Mouse (Mus musculus): ENCODE measurements around the gene E2f2.

E2f2 gene

GRCm38 (mm10) chr4:136145362-136145885 lies 26.8 kb upstream of the E2f2 start:
- DNase-seq = peak in 1 of 2 experiments; percentile 18

- DNase-seq = peak in 1 of 2 experiments; percentile 26
These were observed 26.0 kb upstream of the E2f2 start for GRCm38 (mm10) chr4:136145991-136146711.

- peak; percentile 58 to 82 for DNase-seq
These were observed 25.5 kb upstream of the E2f2 start for GRCm38 (mm10) chr4:136146712-136147154.

- peak; percentile 85 to 92 for DNase-seq
These were observed 24.6 kb upstream of the E2f2 start for GRCm38 (mm10) chr4:136147436-136148135.

- DNase-seq = peak; percentile 69 to 72
These were observed 23.7 kb upstream of the E2f2 start for GRCm38 (mm10) chr4:136148342-136149044.

- no peak for DNase-seq
These were observed 23.2 kb upstream of the E2f2 start for GRCm38 (mm10) chr4:136149045-136149379.

- no peak for DNase-seq
These were observed 22.5 kb upstream of the E2f2 start for GRCm38 (mm10) chr4:136149734-136150133.

GRCm38 (mm10) chr4:136150596-136150995 lies 21.6 kb upstream of the E2f2 start:
- DNase-seq = no peak

- no peak for DNase-seq
These were observed 19.4 kb upstream of the E2f2 start for GRCm38 (mm10) chr4:136152821-136153220.

GRCm38 (mm10) chr4:136154462-136154861 lies 17.7 kb upstream of the E2f2 start:
- no peak for DNase-seq

- no peak for DNase-seq
These were observed 13.7 kb upstream of the E2f2 start for GRCm38 (mm10) chr4:136158498-136158897.

- DNase-seq = peak; percentile 77 to 82
These were observed 12.3 kb upstream of the E2f2 start for GRCm38 (mm10) chr4:136159802-136160397.

GRCm38 (mm10) chr4:136163448-136163847 lies 8.7 kb upstream of the E2f2 start:
- peak; percentile 77 to 90 for DNase-seq

- no peak for DNase-seq
These were observed 7.2 kb upstream of the E2f2 start for GRCm38 (mm10) chr4:136164981-136165380.

GRCm38 (mm10) chr4:136167701-136168100 lies 4.5 kb upstream of the E2f2 start:
- no peak for DNase-seq

GRCm38 (mm10) chr4:136170401-136170800 lies 1.8 kb upstream of the E2f2 start:
- no peak for DNase-seq

- no peak for DNase-seq
These were observed 739 bp upstream of the E2f2 start for GRCm38 (mm10) chr4:136171455-136171854.

GRCm38 (mm10) chr4:136172542-136173209 lies 482 bp downstream of the E2f2 start:
- DNase-seq = peak; percentile 57 to 61

GRCm38 (mm10) chr4:136173210-136173715 lies 1.1 kb downstream of the E2f2 start:
- no peak for DNase-seq

GRCm38 (mm10) chr4:136174216-136175193 lies 2.3 kb downstream of the E2f2 start:
- DNase-seq = no peak

- DNase-seq = no peak
These were observed 3.9 kb downstream of the E2f2 start for GRCm38 (mm10) chr4:136176022-136176552.
